Mouse (Mus musculus) cerebellum, adult 9-10 months (tissue): ENCODE data around the gene Cog5.

Experiments
- DNase-seq: peaks from one replicate; pipeline ENCODE4 v3.0.0; 2022

The Cog5 gene

DNA sequence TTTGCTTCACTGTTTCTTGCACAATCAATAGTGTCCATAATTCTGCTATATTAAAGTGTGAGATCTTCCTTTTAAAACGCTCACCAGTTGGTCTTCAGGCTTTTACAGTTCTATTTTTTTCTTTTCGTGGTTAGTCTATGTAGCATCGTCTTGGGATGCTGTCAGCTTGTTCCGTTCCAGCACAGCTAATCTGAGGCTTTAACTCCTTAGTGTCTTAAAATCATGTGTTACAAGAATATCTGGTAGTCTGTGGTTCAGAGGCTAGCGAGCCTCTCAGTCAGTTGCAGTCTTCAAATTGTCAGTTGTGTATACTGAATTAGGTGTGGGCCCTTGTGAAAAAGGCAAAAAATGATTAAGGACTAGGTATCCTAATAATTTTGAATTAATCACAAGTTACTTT, 57.6 kb downstream of the Cog5 start:
- peak; percentile 67 for DNase-seq

DNA sequence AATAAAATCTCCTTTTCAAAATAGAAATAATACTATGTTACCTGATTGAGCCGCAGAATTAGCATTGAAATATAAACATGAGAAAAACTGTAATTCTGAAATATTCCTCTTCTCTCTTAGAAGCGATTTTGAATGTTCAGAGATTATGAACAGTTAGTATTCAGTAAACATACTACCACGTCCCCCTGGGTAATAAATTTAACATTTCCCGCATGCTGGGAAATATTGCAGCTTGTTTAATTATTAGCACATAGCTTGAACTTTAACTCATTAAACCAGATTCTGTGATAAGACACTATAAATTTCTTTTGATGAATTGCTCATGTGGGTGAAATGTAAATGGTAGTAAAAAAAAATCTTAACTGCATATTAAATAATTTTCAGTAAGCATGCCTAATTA, 58.1 kb downstream of the Cog5 start:
- DNase-seq = no peak

DNA sequence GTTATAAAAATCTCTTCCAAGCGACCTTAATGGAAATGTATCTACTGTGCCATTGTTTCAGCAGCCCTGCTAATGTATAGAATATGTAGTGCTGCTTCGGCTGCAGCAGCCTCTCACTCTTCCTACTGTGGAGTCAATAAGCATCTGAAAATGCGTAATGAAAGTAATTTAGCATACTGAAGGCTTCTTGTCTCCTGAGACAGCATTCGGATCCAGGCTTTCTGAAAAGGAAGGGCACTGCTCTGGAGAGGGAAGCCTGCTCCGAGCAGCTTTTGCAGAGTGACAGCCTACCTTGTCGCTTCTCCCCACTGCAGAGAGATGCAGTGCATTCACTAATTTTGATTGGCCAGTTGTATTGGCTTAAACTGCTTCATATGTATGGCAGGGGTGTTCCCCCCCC, 58.9 kb downstream of the Cog5 start, which contains the start of gene Gpr22:
Gpr22 (minus strand) TSS at position 348 of the 400 bp plus-strand sequence.
- DNase-seq = peak; percentile 90

DNA sequence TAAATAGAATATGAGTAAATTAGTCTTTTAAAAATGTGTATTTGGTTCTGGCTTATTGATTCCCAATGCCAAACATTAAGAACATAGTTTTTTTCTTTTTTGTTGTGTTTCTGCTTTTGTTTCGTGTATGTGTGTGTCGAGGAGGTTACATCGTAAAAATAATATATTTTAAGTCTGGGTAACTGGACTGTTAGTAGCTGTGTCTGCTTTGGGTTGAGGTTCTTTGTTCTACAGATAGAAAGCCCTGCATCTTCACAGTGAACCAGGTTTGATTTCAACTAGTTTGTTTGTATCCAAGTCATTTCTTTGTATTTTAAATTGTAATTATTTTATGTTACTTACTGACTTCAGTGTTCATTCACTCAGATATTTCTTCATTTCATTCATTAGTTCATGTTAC, 59.4 kb downstream of the Cog5 start:
- DNase-seq = no peak

DNA sequence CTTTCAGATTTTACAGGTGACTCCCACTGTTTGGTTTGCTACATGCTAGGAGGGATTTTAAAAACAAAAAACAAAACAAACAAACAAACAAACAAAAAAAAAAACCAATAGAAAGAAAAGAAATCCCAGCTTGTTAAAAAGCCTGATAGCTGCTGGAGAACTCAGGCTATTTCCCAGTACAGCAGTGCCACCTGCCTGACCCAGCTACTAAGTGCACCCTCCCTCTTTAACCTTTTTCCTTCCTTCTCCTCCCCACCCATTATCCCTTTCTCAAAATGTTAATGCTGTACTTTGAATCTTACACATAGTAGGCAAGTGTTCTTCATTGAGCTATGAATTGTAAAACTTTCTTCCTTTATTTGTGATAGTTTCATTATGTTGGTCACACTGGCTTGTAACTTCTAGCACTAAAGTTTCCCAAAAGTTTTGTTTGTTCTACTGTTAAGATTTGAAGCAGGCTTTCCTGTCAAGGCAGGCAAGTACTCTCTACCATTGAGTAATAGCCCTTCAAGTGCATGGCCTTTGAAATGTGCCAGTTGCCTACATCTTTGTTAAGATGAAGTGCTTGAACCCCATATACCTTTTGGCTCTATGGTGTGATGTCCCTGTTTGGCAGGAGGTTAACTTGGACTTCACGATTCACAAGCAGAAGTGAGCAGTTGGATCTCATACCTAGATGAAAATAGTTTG, 65.1 kb downstream of the Cog5 start:
- peak; percentile 48 for DNase-seq

DNA sequence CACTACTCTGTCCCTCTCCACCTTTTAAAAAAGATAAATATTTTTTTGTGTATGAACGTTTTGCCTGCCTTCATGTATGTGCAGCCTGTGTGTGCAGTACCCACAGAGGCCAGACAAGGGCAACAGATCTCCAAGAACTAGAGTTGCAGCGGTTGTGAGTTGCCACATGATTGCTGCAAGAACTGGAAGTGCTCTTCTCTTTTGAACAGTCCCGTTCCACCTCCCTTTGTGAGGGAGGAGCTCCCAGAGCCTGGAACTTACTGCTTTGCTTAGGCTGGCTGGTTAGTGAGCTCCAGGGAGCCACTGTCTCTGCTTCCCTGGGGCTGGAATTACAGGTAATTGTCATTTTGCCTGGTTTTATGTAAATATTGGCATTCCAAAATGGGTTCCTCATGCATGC, 69.9 kb downstream of the Cog5 start:
- no peak for DNase-seq

DNA sequence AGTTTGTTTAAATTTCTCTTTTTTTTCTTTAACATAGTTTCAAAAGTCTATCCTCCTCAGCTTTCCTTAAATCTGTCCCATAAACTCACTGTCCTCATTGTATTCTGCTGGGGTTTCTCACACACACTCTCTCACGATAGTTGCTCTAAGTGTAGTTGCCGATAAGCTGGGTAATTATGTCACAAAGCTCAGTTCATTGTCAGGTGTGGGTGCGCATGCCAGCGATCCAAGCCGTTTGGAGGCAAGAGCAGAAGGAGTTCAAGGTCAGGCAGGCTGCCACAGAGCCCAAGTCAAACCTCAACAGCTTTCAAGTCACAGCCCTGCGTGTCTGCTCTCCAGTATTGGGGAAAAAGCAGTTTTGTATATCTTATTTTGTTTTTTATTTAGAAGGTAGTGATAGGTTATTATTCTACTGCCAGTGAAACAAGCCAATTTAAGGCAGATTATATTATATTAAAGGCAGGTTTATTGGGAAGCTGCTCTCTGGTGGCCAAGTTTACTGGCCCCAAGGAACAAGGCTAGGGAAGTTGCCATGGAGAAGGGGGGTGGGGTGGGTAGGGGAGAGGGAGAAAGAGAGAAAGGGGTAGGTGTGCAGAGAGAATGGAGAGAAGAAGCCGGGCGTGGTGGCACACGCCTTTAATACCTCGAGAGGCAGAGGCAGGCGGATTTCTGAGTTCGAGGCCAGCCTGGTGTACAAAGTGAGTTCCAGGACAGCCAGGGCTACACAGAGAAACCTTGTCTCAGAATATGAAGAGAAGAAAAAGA, 71.0 kb downstream of the Cog5 start:
- no peak for DNase-seq

DNA sequence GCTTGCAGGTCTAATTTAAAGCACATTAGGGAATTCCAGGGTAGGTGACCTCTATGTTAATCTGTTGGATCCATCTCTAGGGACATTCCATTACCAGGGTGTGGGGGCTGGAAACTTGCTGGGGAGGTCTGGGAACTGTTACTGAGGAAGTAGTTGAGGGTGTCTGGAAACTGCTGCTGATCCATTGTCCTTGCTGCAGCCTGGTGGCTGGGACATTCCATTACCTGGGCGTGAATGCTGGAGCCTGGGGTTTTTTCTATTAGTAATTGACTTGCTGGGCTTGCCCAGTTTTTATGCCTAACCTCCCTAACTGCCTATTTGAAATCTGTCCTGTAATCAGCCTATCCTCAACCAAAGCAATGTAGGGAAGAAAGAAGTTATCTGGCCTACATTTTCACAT, 72.0 kb downstream of the Cog5 start:
- DNase-seq = no peak

DNA sequence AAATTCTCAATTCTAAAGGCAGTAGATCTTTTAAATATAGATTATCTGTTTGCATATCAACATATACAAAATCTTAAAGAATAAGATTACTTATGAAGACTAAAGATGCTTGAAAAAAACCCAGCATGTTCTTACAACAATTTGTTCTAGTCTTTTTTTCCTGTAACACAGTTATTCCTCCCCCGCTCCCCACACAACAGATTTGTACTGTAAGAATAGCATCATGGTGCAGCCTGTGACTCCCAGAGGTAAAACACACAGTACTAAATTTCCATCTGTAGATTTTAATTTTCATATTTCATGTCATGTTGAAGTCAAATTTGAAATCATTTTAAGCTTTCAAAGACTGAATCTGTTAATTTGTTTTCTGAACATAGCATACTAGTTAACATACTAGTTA, 75.5 kb downstream of the Cog5 start:
- no peak for DNase-seq

DNA sequence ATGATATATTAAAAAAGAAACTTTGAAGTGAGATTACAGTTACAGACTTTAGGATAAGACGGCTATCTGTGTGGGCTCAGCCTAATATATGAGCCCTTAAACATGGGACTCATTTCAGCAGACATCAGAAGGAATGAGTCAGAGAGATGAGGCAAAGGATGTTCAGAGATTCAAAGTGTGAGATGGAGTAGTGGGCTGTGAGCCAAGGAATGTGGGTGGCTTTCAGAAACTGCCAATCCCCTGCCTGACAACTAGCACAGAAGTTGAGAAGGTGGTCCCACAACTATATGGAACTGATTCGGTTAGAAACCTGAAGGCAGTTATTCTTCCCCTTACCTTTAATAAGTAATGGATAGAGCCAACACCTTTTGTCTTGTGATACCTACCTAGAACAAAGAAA, 79.9 kb downstream of the Cog5 start:
- DNase-seq = no peak

DNA sequence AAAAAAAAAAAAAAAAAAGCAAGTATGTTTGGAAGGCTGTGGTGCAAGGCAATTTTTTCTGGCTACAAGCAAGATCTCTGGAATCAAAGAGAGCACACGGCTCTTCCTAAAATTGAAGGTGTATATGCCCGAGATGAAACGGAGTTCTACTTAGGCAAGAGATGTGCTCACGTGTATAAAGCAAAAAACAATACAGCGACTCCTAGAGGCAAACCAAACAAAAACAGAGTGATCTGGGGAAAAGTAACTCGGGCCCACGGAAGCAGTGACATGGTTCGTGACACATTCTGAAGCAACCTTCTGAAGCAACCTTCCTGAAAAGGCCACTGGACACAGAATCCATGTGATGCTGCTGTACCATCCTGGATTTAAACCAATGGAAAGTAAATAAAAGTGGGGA, 92.6 kb downstream of the Cog5 start:
- DNase-seq = no peak

DNA sequence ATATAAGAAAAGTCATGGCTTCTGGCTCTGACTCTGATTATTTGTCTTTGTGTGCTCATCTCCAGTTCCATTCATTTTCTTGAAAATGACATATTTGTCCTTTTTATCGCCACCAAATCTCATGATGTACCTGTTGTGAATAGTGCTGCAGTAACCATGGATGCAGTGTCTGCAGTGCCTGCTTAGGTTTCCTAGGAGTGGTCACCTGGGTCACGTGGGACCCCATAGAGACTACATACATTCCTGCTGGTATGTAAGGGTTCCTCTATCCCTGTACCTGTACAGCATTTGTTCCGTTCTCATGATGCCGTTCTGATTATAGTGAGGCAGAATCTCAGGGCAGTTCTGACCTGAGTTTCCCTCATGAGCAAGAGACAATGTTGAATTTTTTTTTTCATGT, 95.2 kb downstream of the Cog5 start:
- DNase-seq = no peak

DNA sequence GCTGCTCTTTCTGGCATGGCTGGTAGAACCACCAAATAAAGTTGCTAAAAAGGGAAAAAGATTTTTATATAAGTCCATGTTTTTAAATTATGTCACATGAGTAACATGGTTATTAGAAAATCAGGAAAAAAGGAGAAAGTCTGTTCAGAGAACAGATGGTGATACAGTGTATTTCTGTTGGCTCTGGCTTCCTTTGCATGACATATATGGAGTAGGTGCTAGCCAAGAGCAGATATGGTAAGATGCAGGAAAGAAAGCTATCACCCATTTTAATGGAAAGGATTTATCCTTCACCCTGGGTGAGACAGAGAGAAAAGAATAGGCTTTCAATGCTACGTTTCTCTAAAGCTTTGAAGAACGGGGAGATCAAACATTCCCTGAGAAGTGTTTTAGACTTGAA, 99.8 kb downstream of the Cog5 start:
- DNase-seq = peak; percentile 38

DNA sequence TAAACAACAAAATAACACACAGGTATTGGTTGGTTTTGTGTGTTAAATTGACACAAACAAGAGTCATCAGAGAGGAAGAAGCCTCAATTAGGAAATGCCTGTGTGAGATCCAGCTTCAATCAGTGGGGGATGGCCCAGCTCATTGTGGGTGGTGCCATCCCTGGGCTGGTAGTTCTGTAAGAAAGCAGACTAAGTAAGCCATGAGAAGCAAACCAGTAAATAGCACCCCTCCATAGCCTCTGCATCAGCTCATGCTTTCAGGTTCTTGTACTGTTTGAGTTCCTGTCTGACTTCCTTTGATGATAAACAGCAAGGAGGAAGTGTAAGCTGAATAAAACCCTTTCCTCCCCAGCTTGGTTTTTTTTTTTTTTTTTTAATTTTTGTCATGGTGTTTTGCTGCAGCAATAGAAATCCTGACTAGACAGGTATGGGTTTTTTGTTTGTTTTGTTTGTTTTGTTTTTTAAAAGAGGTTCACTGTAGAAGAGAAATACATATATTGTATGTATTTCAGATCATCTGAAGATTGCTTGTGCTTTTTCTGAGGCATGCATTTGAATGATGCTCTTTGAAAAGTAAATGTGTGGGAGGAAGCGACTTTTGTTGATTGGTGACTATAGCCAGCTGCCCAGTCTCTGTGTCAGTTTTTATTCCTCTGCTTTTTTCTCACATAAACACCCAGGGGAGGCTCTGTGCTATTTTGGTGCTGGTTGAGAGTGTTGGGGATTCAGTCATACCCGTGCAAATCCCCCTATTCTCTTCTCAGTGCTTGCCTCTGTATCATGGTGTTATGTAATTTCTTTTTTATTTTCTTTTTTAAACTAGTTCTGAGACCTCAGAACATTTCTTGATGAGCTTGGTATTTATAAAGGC, 101.5 kb downstream of the Cog5 start:
- DNase-seq = no peak

DNA sequence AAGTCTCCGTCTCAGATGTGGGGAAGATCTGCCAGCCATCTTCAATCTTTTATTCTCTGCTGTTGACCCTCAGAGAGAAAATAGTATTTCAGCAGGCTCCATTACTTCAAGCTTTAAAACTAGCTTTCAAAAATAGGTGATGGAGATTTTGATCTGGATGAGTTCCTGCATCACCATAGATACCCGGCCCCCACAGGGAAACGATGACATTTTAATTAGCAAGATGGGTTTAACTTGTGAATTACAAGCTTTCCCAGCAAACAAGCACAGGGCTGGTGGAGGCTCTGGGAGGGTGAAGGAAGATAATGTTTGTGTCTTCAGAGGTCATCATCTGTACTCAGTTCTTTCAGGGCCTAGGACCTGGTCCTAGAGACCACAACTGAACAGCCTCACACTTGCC, 118.9 kb downstream of the Cog5 start:
- no peak for DNase-seq

DNA sequence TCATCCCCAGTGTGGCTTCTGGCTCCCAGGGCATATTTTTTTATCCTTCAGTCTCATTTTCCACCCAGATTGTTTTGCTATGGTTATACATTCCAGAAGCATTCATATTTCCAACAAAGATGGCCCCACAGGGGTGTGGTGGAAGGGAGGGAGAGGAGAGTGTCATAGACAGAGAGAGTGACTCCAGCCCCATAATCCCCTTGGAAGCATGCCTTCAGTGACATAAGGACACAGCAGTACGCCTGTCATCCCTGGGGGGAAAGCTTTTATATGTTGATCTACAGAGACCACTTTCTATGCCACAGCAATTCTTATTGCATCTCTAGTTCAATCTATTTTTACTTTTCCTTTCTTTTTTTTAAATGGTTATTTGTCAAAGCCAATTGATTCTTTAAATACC, 129.6 kb downstream of the Cog5 start:
- peak; percentile 38 for DNase-seq

DNA sequence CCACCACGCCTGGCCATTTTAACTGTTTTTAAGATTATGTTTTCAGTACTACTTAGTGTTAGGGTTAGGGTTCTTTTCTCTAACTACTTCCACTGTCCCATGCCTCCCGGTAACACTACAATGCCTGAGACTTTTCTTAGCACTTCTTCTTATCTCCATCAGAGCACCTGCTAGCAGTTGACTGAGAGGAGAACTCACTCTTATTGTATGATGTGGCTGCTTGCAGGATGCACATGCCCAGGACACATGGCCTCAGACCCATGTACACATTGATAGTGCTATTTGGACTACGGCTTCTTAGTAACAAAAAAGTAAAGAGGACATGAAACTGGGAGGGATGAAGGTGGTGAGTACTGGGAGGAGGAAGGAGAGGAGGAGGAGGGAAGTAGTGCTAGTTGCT, 133.9 kb downstream of the Cog5 start:
- no peak for DNase-seq

DNA sequence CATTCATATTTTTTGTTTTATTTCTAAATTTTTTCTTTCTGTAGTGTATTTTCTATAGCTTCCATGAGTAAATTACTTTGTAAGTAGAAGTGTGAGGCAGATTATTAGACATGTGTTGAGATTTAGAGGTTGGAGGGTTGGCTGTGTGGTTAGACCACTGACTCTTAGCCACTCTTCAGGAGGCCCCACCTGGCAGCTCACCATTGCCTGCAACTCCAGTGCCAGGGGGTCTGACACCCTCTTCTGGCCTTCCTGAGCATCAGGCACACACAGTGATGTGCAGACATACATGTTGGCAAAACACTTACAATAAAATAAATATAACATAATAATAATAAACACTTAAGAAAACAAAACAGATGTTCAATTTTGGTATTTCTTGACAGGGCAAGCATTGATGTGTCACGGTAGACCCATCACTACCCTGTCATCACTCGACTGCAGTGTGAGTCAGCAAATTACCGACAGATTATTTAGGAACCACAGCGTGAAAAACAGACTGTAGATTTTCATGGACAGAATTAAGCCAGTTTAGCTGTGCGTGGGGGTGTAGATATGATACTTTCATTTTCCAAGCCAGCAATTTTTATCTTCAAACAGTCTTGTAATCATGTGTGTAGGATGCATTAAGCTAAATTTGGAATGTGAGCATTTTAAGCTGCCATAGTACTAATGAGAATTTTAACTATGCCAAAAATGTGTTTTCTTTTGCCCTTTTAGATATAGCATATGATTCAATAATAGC, 151.9 kb downstream of the Cog5 start:
- no peak for DNase-seq

DNA sequence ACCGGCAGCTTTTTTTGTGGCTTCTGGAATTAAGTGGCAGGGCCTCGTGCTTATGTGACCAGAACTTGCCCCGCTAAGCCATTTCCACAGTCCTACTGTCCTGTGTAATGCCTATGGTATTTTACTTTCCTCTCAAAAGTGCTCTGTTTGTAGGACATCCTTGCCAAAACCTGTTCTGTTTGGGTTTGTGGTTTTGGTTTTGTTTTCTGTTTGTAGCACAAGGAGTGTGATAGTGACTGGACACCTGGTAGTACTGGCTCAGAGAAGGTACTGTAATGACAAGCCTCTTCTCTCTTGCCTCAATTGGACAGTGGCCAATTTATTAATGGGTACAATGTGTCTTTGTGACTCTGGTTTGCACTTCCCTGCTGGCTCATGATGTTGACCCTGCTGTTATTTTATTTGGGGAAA, 163.4 kb downstream of the Cog5 start:
- DNase-seq = peak; percentile 92

DNA sequence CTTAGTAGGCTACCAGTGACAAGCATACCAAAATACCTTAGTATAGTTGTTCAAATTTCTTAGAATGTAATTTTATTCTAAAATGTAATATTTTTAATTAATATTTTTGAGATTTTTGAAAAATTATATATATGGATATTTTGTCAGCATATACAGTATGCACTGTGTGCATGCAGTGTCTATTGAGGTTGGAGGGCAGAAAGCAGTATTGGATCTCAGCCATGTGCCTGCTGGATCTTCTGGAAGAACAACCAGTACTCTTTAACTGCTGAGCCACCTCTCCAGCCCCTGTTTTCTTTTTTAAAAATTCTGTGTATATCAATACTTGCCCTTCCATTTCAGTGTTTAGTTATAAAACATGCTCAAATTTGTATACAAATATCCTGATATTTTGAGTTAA, 164.4 kb downstream of the Cog5 start:
- DNase-seq = peak; percentile 51

DNA sequence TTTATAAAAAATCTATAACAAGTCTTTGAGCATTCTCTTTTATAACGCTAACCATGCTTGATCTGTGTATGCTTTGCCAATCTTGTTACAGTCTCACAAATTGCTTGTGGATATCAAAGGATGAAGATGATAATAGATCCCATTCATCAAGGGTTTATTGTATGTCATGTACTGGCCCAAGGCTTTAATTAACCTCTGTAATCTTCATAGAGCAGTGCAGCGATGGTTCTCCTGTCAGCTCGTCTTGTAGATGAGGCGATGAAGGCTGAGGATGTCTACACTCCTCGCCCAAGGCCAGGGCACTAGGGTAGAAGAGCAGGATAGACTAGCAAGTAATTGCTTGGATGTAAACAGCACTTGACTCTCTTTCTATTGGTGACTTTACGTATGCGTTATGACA, 164.9 kb downstream of the Cog5 start:
- no peak for DNase-seq

DNA sequence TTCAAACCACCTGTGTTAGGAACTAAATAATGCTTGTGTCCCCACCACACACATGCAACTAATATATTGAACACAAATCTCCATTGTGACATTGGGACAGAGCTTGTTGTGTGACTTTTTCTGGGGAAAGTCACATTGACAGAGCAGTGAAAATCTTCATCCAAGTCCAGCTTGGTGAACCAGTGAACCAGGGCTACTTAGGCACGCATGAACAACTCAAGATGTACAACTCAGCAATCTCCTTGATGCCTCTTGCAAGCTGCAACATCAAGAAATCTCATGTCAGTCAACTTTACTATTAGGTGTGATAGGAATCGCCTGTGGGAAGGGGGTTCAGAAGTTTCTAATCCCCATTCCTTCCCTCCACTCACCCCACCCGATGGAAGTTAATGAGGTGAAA, 169.0 kb downstream of the Cog5 start:
- no peak for DNase-seq

DNA sequence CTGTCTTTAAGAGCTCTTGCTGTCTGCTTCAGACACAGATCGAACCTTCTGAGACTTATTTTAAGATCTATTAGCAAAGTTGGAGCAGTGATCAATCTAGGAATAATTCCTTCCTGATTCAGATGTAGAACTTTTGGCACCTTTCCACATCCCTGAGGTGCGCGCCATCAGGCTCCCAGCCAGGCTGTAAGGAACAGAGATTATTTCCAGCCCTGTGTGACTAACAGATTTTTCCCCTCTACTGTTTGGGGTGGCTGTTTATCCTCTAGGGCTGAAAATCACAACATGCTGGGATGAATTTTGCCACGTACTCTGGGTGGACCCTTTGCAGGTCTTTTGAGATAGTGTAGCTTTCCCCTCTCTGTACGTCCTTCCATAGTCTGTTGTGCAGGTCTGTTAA, 170.2 kb downstream of the Cog5 start:
- DNase-seq = peak; percentile 82
